Mouse (Mus musculus) lung, embryonic 16.5 days (tissue): ENCODE measurements at regions not wholly inside any gene's neighbourhood (a gene's known extent, or its start where the extent isn't known, plus 50 kb on each side); places are given as distances from the start of the nearest gene placed in this dataset.

Experiments
- ATAC-seq: fragments of 200-750 bp; cut with Nextera tagmentation; 2 replicates; pipeline ENCODE4 v1.8.0; 2017; ENCODE audit warnings: low read depth, mild to moderate bottlenecking, moderate library complexity
- H3K27ac ChIP-seq: fragments of 300-500 bp; sonication (generic); 2 replicates; pipeline ENCODE4 v1.5.1; 2014; ENCODE audit warnings: mild to moderate bottlenecking, control low read depth, low read length
- H3K27me3 ChIP-seq: fragments of 300-500 bp; sonication (generic); 2 replicates; pipeline ENCODE4 v1.6.1; 2014; ENCODE audit warnings: low read depth, low read length, mixed read lengths; ENCODE audit not compliant: control insufficient read depth, insufficient read depth
- H3K36me3 ChIP-seq: fragments of 300-500 bp; sonication (generic); 2 replicates; pipeline ENCODE4 v1.6.1; 2014; ENCODE audit warnings: low read length; ENCODE audit not compliant: control insufficient read depth, insufficient read depth
- H3K4me1 ChIP-seq: fragments of 300-500 bp; sonication (generic); replicated peaks from 2 replicates; pipeline ENCODE4 v1.6.1; 2014; ENCODE audit warnings: low read length, mixed read lengths; ENCODE audit not compliant: control insufficient read depth, insufficient read depth
- H3K4me2 ChIP-seq: fragments of 300-500 bp; sonication (generic); 2 replicates; pipeline ENCODE4 v1.6.1; 2014; ENCODE audit warnings: low read depth, low read length, control low read depth
- H3K4me3 ChIP-seq: fragments of 300-500 bp; sonication (generic); 2 replicates; pipeline ENCODE4 v1.5.1; 2014; ENCODE audit warnings: mild to moderate bottlenecking, low read length, control low read depth
- H3K9ac ChIP-seq: fragments of 300-500 bp; sonication (generic); 2 replicates; pipeline ENCODE4 v1.6.1; 2014; ENCODE audit warnings: low read length, control low read depth
- H3K9me3 ChIP-seq: fragments of 300-500 bp; sonication (generic); 2 replicates; pipeline ENCODE4 v1.6.1; 2016; ENCODE audit warnings: low read length; ENCODE audit not compliant: control insufficient read depth
- WGBS: fragments of 180-500 bp; shearing (Covaris S2); extraction: QIAGEN DNeasy Blood & Tissue Kit; methylation state at CpG from one replicate; pipeline ENCODE4 v1.1.7; 2014; 5-methylcytosine and 5-hydroxymethylcytosine counted together

- Histone ChIP-seq H3K9me3 (no peaks in the 10 kb centered on the region), H3K27me3 (no peaks in the 10 kb centered on the region), H3K4me1 (no peaks in the 10 kb centered on the region), H3K36me3 (no peaks in the 10 kb centered on the region), H3K9ac (no peak overlapping the region), H3K4me3 (no peak overlapping the region), H3K27ac (no peak overlapping the region), H3K4me2 (no peak overlapping the region)
- ATAC-seq: no peak
- WGBS: 88% methylated on average over 6 of the region's 6 CpGs
Observed at GRCm38 (mm10) chr11:45311934-45312333, 539.9 kb upstream of the Clint1 start.

- ATAC-seq: no peak
- 71% methylated on average over 5 of the region's 5 CpGs for WGBS
Observed at GRCm38 (mm10) chr11:45323766-45324165, 528.1 kb upstream of the Clint1 start.

DNA sequence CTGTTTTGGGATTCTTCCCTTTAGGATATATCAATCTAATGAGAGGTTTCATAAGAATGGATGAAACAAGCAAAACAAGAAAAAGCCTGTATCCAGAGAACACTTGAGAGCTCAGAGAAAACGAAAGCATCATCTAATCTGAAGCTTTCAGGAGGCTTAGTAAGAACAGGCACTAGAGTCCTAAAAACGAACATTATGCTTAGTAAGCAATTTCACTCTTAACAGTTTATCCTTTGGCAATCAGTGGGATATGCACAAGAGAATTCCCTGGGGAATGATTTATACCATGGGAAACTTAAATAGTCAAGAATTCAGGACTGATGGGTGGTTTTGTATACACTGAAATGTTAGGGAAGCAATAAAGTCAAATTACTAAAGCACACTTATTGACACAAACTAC, 521.5 kb upstream of the Clint1 start:
- H3K9me3 ChIP-seq: no peaks in the 10 kb centered on the region
- H3K4me2 ChIP-seq: no peak overlapping the region
- no peaks in the 10 kb centered on the region for H3K4me1 ChIP-seq
- no peaks in the 10 kb centered on the region for H3K27me3 ChIP-seq
- ATAC-seq: no peak
- H3K4me3 ChIP-seq: no peak overlapping the region
- no peak overlapping the region for H3K27ac ChIP-seq
- H3K36me3 ChIP-seq: no peaks in the 10 kb centered on the region
- H3K9ac ChIP-seq: no peak overlapping the region
- 57% methylated on average over 2 of the region's 2 CpGs for WGBS

More at GRCm38 (mm10) chr11:45323766-45324165, 528.1 kb upstream of the Clint1 start:
- Histone ChIP-seq H3K4me2 (no peak overlapping the region), H3K4me1 (no peaks in the 10 kb centered on the region), H3K27ac (no peak overlapping the region), H3K27me3 (no peaks in the 10 kb centered on the region), H3K36me3 (no peaks in the 10 kb centered on the region), H3K4me3 (no peak overlapping the region), H3K9me3 (no peaks in the 10 kb centered on the region), H3K9ac (no peak overlapping the region)

DNA sequence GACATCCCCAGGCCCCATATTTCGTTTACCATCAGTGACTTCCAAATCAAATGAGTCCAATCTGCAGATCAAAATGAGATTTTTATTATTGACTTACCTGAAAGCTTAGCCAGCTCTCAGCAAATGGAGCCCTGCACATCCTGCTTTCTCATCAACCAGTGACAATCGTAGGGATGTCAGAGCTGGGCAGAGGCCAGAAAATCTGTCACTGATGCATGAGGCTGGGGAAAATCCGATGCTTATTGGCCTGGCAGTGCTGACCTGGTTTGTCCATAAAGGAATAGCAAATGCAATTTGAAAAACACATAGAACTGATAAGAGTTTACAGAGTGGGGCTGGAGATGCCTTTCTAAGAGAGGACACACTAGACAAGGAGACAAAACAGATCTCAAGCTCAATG, 518.1 kb upstream of the Clint1 start:
- no peaks in the 10 kb centered on the region for H3K36me3 ChIP-seq
- no peak overlapping the region for H3K4me3 ChIP-seq
- no peaks in the 10 kb centered on the region for H3K27me3 ChIP-seq
- H3K4me1 ChIP-seq: no peaks in the 10 kb centered on the region
- no peak overlapping the region for H3K27ac ChIP-seq
- no peak overlapping the region for H3K4me2 ChIP-seq
- WGBS: 62% methylated on average over 3 of the region's 3 CpGs
- H3K9ac ChIP-seq: no peak overlapping the region
- no peak for ATAC-seq
- H3K9me3 ChIP-seq: no peaks in the 10 kb centered on the region

- Histone ChIP-seq H3K9me3 (no peaks in the 10 kb centered on the region), H3K27ac (no peak overlapping the region), H3K9ac (no peak overlapping the region), H3K27me3 (no peaks in the 10 kb centered on the region), H3K4me1 (no peaks in the 10 kb centered on the region), H3K4me3 (no peak overlapping the region), H3K4me2 (no peak overlapping the region), H3K36me3 (no peaks in the 10 kb centered on the region)
- no peak for ATAC-seq
Observed at GRCm38 (mm10) chr11:45349331-45349730, 502.5 kb upstream of the Clint1 start.

- H3K9me3 ChIP-seq: no peaks in the 10 kb centered on the region
- no peak overlapping the region for H3K27ac ChIP-seq
- H3K4me1 ChIP-seq: no peaks in the 10 kb centered on the region
- H3K36me3 ChIP-seq: no peaks in the 10 kb centered on the region
- H3K9ac ChIP-seq: no peak overlapping the region
- no peaks in the 10 kb centered on the region for H3K27me3 ChIP-seq
- ATAC-seq: no peak
- H3K4me2 ChIP-seq: no peak overlapping the region
- H3K4me3 ChIP-seq: no peak overlapping the region
- 85% methylated on average over 3 of the region's 3 CpGs for WGBS
Observed at GRCm38 (mm10) chr11:45365343-45365742, 486.5 kb upstream of the Clint1 start.

GRCm38 (mm10) chr11:45389243-45390146, 462.4 kb upstream of the Clint1 start:
- Histone ChIP-seq H3K27ac (no peak overlapping the region), H3K27me3 (no peaks in the 10 kb centered on the region), H3K4me1 (no peaks in the 10 kb centered on the region), H3K4me2 (no peak overlapping the region), H3K9ac (no peak overlapping the region), H3K4me3 (no peak overlapping the region), H3K36me3 (no peaks in the 10 kb centered on the region), H3K9me3 (no peaks in the 10 kb centered on the region)
- 71% methylated on average over 11 of the region's 11 CpGs for WGBS
- no peak for ATAC-seq

GRCm38 (mm10) chr11:45396009-45396408, 455.8 kb upstream of the Clint1 start:
- 26% methylated on average over 3 of the region's 3 CpGs for WGBS
- Histone ChIP-seq H3K4me2 (no peak overlapping the region), H3K27ac (no peak overlapping the region), H3K9me3 (no peaks in the 10 kb centered on the region), H3K36me3 (no peaks in the 10 kb centered on the region), H3K9ac (no peak overlapping the region), H3K4me3 (no peak overlapping the region), H3K4me1 (no peaks in the 10 kb centered on the region), H3K27me3 (no peaks in the 10 kb centered on the region)
- ATAC-seq: no peak

GRCm38 (mm10) chr11:45398188-45398587, 453.7 kb upstream of the Clint1 start:
- Histone ChIP-seq H3K4me1 (no peaks in the 10 kb centered on the region), H3K36me3 (no peaks in the 10 kb centered on the region), H3K4me3 (no peak overlapping the region), H3K9ac (no peak overlapping the region), H3K4me2 (no peak overlapping the region), H3K27ac (no peak overlapping the region), H3K9me3 (no peaks in the 10 kb centered on the region), H3K27me3 (no peaks in the 10 kb centered on the region)
- 47% methylated on average over 6 of the region's 6 CpGs for WGBS
- ATAC-seq: no peak
